Mouse (Mus musculus) testis, postnatal 10 days (tissue): ENCODE results near the gene Olfr926.
"Not testable (repeated sequence)": the region's sequence is repeated elsewhere in the genome, so short reads cannot be mapped to it uniquely, and the experiment has no call there.

Experiments
- DNase-seq: peaks from one replicate; pipeline ENCODE4 v3.0.0; 2021; ENCODE audit warnings: low spot score

Gene Olfr926

DNA sequence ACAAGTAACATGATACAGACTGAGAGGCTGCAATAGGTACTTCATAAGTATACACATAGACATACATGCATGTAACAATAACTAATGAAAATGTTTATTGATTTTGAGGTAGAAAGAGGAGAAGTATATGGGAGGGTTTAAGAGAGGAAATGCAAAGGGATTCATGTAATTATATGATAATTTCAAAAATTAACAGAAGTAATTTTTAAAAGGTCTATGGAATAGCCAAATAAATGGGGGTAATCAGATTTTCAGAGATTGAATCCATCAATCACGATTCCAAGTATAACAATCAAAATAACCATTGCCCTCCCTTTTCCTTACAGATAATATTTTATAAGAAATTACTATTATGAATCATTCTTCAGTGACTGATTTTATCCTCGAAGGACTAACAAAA is at the start of gene Olfr926:
Gene Olfr926, plus strand, starts transcription at position 301 of the 400 bp plus-strand sequence.
- no peak for DNase-seq

DNA sequence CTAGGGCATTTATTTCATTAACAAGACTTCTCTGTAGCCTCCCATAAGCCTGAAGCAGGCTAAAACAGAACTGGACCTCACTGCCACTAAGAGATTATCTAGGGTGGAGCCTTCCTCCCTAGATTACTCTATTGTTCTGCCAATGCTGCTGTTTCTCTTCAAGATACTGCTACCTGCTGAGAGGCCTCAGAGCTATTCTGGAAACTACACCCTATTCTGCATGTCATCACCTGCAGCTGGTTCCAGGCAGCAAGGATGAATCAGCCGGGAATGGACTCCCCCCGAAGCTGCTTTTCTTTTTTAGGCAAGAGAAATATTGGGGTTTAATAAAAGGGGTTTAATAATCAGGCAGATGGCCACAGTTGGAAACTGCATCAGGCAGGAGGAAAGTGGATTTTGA is 43.9 kb upstream of the Olfr926 start:
- no peak for DNase-seq

DNA sequence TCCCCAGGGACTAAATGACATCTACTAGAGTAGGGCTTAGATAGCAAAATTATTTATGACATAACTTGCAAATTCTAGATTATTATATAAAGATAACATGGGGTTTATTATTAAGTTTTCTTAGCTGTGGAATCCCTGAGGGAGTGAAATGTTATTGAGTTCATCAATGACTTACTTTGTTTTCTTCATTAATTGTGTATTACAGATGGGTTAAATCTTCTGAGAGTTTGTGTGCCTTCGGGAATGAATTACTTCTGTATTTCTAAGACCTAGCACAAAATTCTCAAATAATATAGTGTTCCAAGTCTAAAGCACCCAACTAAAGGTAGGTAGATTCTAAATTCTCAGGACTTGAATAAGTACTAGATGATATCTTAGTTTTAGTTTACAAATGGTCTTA is 32.8 kb upstream of the Olfr926 start, which contains the start of gene Olfr924:
Gene Olfr924, plus strand, starts transcription at position 301 of the 400 bp plus-strand sequence.
- DNase-seq = no peak

DNA sequence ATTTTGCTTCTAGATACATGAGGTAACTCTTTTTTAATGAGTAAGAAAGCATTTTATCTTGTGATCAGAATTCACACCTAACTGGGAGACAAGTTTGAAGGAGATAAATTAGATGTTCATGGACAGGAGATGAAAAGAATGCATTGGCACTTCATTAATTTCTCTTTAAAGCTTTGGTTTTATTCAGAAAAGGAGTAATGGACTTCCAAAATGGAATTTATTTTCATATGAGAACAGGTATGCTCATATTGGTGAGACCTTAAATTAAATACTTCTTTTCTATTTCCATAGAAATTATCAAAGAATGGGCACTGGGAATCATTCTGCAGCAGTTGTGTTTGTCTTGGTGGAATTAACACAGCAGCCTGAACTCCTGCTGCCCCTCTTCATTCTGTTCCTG is 22.2 kb upstream of the Olfr926 start, which contains the start of gene Olfr26:
Gene Olfr26, plus strand, starts transcription at position 301 of the 400 bp plus-strand sequence.
- DNase-seq = no peak

DNA sequence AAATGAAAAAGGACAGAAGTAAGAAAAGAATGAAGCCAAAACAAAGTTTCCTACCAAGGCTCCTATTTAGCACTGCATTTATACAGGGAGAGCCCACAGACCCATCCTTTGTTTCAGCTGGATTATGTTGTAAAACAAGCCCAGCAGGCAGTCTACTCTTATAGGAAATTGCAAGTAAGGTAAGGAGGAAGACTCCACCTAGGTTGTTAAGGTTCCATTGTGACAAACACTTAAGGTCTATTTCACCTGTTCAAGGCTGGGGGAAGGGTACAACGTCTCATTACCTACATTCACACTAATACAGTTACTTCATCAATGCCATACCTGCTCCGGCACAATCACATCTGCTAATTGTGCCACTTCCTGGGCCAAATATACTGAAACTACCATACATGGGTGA is 2.0 kb upstream of the Olfr926 start:
- DNase-seq = not testable (repeated sequence)
